Mouse (Mus musculus) mesoderm, embryonic 11.5 days (tissue): ENCODE measurements around the gene Spred2.
"Not testable (repeated sequence)": the region's sequence is repeated elsewhere in the genome, so short reads cannot be mapped to it uniquely, and the experiment has no call there.

ENCODE experiments used
- DNase-seq: peaks from one replicate; pipeline ENCODE4 v3.0.0-alpha.2; 2012; ENCODE audit warnings: low read depth, low spot score

Gene Spred2

DNA sequence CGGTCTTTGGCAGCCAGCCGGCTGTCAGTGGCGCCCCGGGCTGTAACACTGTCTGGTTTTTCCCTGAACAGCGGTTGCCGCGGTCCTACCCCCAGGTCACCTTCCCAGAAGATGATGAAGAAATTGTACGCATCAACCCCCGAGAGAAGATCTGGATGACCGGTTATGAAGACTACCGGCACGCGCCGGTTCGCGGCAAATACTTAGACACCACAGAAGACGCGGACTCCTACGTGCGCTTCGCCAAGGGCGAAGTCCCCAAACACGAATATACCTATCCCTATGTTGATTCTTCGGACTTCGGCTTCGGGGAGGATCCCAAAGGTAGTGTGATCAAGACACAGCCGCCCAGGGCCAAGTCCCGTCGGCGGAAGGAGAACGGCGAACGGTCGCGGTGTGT, 96.5 kb downstream of the Spred2 start:
- no peak for DNase-seq

DNA sequence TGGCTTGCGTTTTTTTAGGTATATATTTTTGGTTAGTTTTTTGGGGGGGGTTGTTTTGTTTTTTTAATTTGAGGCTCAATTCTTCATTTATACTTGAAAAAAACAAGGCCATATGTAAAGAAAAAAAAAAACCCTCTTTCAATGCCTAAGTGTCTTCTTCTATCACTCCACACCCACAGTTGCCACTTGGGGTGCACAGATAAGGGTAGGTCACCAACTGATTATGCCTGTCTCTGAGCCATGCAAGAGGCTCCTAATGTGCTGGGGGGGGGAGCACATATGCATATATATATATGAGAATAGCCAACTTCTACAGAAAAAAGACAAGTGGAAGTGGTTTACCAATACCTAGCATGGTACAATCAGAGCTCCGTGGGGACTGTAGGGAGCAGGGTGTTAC, 98.3 kb downstream of the Spred2 start:
- DNase-seq, result no peak

DNA sequence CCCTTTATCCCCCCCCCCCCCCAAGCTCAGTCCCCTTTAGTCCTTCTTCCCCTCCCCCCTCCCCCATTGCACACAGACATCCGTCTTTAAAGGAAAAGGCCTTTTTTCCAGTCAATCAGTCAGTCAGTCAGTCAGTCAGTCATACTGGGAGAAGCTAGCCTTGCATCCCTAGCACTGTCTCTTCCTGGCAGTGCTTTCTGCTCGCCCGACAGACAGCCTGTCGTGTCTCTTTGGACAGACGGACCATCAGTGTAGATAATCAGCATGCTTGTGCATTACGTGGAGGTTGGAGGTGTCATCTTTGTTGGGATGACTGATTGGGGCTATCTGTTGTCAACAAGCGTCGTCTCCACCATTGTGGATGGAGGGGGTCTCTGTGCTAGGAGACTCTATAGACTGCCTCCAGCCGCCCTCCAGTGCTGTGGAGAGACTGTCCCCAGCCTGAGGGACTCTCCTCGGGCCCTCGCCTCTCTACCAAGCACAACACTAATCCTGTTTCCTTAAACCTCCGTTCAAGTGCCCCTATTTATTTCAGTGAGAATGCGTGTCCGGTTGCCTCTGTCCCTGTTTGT, 98.8 kb downstream of the Spred2 start:
- no peak for DNase-seq

DNA sequence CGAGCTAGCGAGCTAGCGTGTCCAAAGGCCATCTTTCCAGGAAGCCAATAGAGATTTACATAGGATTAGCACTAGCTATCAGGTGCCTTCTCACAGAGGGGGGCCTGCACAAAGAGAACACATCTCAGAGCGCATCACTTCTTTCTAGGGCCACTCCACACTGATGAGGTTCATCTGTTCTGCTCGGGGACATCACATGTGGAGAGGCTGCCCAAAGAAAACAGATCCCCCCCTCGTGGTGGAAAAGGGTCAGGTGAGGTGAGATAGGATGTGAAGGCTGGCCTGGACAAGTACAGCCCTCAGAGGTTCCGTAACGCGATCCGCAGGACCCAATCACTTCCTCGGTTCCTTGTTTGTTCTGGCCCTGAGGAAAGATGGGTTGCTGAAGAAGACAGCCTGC, 101.7 kb downstream of the Spred2 start:
- DNase-seq, result no peak

DNA sequence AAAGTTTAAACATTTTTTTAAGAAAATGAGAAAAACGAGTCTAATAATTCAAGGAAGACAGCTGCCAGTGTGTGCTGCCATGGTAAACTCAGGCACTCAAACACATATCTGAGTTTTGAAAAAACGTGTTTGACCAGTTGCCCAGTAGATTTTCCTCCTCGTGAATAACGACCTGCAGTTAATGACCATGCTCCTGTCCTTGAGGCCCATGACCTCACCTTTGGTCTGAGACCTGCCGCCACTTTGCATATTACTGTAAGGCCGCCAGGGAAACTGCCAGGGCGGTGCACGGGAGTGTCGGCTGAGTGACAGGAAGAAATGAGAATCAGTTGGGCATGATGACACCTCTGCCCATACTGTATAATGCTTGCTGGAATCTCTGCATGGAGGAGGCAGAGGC, 103.5 kb downstream of the Spred2 start:
- DNase-seq, result no peak

DNA sequence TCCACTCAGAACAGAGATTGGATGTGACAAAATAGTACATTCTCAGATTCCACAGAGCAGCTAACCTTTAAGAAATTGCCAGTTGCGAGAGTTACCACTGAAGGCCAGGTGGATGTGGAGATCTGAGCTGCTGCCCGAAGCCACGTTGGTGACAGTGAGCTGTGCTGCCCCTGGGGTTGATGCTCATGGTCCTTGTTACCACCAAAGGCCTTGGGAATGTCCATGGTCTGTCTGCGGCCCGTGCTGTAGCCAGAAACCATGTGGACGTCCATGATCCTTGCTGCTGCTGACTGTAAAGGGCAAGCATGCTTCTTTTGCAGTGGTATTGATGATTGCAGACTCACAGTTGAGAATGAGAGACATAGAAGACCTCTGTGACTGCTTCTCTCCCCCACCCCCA, 104.2 kb downstream of the Spred2 start:
- no peak for DNase-seq

DNA sequence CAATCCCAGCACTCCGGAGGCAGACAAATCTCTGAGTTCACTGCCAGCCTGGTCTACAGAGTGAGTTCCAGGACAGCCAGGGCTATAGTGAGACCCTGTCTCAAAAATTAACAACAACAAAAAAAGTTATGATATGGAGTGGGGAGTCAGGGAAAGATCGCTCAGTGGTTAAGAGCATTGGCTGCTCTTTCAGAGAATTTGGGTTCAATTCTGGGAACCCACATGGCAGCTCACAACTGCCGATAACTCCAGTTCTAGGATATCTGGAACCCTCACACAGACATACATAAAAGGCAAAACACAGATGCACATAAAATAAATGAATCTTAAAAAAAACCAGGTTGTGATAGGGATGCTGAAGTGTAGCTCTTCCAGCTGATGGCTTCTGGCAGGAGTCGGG, 104.8 kb downstream of the Spred2 start:
- DNase-seq, result no peak

DNA sequence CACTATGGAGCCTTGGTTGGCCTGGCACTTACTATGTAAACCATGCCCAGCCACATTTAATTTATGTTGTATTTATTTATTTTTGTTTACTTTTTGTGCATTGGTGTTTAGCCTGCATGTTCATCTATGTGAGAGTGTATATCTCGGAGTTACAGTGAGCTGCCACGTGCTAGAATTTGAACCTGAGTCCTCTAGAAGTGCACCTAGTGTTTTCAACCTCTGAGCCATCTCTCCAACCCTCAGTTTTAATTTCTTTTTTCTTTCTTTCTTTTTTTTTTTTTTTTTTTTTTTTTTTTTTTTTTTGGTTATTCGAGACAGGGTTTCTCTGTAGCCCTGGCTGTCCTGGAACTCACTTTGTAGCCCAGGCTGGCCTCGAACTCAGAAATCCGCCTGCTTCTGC, 106.8 kb downstream of the Spred2 start:
- not testable (repeated sequence) for DNase-seq

DNA sequence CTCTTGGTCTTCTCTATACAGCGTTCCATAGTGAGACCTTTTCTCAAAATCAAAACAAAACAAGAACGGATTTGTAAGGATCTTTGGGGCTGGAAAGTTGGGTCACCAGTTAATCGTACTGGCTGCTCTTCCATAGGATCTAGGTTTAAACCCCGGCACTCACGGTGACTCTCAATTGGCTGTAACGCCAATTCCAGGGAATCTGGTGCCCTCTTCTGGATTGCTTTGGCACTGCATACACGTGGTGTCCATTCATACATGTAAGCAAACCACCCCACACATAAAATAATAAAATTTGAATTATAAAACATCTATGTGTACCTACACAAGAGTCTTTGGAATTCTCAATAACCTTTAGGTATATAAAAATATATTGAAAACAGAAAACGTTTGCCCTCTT, 107.4 kb downstream of the Spred2 start:
- no peak for DNase-seq

DNA sequence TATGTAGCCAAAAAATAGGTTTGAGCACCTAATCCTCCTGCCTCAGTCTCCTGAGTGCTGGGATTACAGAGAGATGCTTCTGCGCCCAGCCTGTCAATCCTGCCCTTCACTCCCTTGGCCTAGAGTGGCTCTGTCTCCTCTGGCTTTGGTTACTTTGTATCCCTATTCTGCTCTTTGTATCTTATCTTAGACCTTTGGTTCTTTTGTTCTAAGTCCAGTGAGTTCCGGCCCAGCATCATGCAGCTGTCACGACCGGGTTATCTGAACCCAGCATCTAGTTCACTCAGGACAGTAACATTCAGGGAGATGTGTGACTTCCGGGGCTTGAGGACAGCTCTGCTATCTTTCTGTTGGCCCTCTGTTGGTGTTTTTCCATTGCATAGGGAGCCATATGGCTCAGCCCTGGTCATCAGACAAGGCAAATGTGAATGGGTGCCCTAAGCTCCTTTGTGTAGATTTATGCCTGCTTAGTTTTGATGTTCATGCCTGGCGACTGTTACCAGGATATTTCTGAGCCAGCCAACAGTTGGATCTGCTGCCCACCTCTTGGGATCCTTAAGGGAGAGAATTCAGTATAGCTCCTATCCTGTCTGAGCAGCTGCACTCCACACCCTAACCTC, 109.5 kb downstream of the Spred2 start:
- DNase-seq, result no peak

DNA sequence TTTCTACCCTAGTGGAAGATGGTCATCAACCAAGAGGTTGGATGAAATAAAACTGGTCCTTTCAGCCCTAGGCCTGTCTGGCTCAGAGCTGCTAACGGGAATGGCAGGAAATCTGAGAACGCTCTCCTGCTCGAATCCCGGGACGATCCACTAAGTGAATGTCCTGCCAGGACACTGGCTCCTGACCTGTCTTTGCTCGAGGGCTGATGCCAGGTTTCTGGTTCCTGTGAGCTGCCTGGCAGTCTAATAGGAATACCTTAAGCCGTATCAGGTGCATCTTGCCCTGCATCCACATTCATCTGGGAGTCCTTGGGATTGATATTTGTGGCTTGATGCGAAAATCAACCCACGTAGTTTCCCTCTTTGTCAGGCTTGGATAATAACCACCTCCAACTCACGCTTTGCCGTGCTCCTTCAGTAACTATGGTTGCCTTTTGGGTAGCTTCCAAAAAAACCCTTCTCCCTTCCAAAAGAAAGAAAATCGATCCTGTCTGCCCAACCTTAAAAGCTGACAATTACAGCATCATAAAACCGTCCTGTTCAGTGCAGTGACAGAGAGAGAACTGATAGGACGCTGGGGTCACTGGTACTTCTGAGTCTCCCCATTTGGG, 110.3 kb downstream of the Spred2 start:
- no peak for DNase-seq

DNA sequence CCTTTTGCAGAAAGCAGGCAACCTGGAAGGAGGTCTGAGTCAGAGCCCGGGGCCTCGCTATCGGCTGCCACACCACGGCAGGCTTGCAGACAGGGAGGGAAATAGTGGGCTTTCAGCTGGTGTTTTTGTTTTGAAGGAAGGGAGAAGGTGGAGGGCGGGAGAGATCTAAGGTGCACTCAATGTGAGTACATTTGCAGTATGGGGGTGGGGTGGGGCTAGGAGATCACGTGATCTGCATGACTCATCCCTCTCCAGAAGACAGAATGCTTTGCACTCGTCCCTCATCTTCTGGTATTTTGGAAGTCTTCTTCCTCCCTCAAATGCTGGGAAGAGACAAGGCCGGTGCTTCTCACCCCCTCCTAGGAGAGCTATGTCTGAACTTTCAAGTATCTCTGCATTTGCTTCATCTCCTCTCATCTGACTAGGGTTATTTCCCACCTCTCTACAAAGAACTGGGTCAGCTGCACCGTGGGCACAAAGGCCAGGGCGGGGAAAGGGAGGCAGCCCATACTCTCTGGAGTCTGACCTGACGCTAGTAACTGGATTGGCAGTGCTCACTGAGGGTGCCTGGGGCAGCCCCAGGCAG, 111.3 kb downstream of the Spred2 start:
- no peak for DNase-seq

DNA sequence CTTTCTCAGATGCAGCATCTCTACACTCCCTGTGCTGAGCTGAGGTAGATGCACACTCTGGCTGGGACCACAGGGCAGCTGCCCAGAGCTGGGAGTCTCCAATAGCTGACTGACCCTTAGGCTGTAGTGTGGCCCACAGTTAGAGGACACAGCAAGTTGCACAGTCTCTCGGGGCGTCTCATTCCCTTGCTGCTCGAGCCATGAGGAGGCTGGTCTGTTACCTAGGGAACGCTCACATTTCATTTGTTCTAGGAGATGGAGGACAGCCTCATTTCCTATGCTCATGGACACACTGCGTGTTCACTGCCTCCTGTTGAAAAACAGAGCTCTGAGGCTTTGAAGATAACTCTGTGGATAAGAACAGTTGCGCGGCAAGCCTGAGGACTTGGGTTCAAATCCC, 111.8 kb downstream of the Spred2 start:
- DNase-seq, result no peak

DNA sequence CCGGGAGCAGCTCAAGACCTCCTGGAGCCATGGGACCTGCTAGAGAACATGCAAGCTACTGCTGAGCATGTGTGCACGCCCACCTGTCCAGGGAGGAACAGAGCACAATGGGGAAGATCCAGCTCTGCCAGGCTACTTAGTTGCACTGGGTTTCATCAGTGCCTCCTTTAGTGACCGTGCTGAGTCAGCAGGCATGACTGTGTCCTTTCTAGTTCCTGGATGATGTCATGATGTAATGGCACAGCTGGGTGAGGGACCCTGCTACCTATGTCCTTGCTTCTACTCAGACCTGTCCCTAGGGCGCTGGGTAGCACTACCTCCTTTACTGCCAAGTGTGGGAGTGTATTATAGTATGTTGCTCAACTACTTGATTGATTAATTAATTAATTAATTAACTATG, 113.6 kb downstream of the Spred2 start:
- DNase-seq, result no peak

DNA sequence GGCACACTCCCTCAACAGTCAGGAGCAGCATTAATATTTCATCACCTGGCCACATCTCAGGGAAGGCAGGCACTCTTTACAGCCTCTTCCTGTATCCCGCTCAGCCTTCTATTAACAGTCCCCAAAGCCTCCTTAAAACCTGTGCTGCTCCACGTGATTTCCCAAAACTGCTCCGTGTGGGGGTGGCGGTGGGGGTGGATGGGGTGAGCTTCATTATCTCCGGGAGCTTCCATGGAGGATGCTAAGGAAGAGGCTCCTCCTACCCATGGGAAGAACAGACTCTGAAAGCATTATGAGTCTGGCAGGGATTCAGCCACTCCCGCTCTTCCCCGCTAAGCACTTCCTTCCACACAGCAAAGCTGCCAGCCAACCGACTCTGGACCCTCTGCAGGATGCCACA, 114.5 kb downstream of the Spred2 start:
- no peak for DNase-seq

DNA sequence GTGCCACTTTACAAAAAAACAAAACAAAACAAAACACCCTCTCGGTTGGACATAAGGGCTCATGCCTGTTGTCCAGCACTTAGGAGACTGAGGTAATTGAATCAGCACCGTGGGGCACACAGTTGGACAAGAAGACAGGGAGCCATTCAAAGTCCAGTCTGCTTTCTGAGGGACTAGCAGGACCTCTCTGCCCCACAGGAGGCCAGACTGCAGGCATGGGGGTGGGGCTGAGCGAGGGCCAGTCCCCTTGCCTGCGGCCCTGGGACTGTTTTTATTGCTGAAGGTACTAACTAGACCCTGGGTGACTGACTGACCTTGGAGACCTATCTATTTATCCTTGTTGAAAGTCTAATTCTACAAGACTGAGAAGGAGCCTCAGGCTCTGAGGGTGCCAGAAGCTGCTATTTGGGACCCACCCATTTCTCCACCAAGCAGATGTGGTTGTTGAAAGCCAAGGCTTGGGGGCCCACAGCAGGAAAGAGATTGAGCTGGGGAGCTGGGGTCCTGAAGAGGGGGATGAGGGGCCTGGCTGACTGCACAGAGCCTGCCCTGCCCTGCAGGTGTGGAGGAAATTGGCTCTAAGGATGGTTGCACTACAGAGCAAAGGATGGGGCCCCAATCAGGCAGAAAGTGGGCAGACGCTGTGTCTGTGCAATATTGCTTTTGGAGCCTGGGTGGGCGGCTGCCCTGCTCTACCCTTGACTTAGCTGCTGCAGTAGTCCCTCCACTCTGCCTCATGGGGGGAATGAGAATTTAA, 117.2 kb downstream of the Spred2 start:
- DNase-seq, result no peak

DNA sequence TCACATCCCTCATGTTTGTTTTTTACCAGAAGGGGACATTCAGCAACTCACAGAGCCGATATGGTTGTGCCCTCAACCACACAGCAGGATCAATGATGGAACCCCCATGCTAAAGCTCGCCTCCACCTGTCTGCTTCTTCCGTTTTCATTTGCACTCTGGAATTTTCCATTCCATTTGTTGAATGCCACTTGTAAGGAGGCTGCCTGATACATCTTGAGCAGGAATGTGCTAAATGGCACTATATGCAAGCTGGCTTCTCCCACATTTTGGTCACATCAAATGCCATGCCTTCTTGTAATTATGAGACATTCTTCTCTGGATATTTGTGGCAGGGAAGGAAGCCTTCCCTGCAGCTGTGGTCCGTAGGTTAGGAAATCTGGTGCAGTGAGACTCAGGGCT, 117.9 kb downstream of the Spred2 start:
- DNase-seq, result no peak

DNA sequence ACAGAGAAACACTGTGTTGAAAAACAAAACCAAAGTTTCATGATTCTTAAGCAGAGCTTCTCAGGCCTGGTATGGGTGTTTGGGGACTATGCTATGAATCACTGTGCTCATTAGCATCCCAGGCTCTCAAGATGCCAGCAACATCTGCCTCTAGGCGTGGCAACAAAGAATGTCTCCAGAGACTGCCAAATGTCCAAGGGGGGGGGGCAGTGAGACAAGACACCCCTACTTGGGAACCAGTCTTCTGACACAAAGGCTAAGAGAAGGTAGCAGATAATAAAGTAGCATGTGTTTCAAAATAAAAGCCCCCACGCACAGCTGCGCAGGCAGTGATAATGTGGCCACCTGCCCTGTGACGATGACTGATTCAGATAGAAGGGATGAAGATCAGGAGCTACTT, 119.1 kb downstream of the Spred2 start:
- no peak for DNase-seq

DNA sequence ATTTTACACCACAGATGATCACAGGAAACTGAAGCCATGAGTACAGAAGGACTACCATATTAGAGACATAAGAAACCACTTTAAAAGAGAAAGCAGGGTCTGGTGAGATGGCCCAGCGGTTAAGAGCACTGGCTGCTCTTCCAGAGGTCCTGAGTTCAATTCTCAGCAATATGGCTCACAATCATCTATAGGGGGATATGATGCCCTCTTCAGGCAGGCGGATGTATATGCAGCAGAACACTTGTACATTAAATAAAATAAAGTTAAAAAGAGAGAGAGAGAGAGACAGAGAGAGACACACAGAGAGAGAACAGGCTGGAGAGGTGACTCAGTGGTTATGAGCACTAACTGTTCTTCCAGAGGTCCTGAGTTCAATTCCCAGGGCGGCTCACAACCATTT, 121.4 kb downstream of the Spred2 start:
- DNase-seq, result no peak

DNA sequence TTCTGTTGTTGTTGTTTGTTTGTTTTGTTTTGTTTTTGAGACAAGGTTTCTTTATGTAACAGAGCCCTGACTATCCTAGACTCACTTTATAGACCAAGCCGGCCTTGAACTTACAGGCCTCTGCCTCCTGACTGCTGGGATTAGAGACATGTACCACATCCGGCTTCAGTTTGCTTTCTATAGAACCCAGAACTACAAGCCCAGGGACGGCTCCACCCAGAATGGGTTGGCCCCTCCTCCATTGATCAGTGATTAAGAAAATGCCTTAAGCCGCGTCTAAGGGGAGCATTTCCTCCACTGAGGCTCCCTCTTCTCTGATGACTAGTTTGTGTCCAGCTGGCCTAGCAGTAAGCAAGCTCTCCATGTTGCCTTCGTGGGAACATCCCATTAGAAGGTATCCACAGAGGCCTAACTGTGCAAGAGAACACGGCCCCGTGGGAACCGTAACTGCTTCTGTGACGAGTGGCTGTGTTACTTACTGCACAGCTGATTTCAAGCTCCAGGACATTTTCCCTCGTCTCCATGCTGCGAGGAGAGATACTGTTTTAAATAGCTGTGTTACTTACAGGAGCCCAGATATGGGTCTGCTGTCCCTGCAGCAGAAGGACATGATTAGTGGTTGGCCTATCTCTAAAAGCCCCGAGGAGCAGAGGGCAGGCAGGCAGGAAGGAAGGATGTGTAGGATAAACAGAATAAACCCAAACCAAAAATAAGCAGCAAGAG, 128.8 kb downstream of the Spred2 start:
- no peak for DNase-seq

DNA sequence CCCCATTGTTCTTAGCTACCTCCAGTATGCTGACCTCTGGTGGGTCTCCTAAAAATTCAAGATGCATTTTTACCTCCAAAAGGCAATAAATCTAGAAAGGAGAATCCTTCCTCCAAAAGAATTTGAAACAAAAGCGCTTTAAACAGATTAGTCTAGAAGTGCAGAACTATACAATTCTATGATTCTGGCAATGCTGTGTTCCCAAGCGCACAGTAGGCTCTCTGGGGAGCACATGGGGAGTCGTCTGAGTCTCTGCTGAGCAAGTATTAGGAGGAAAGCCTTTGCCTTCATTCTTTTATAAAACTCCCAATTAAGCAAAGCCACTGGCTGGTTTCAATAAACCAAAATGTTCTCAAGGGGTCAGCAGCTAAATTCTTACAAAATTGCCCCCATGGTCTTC, 129.8 kb downstream of the Spred2 start:
- DNase-seq, result no peak

DNA sequence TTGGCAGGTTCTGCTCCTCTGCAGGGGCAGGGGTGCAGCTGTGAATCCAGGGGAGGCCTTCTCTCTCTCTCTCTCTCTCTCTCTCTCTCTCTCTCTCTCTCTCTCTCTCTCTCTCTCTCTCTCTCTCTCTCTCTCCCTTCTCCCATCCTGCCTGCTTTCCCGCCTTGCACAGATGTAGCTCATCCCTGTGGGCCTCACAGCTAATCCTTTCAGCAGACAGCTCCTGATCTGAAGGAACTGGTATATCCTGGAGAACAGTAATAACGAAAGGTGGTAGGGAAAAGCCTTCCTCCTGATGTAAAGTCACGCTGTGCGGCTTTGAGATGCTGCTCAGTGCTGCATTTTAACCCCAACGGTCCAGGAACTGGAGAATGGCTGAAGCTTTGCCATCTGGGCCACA, 130.4 kb downstream of the Spred2 start:
- DNase-seq, result no peak
